Mouse (Mus musculus) heart, postnatal 0 days (tissue): ENCODE data around the gene Bpifa1. TPM values are rescaled to one million over a fixed set of nuclear protein-coding genes. Genes with fewer than 3 reads are reported as not detected.
A peak's percentile ranks its signal among the peaks of the same experiment; 100 is the strongest.

Source experiments
- ATAC-seq: fragments of 200-750 bp; cut with Nextera tagmentation; 2 replicates; pipeline ENCODE4 v1.8.0; 2017; ENCODE audit warnings: low read depth, moderate number of reproducible peaks, moderate library complexity; ENCODE audit not compliant: insufficient read depth
- DNase-seq: peaks from one replicate; pipeline ENCODE4 v3.0.0-alpha.2; 2016; ENCODE audit warnings: low spot score
- H3K27ac ChIP-seq: fragments of 300-500 bp; sonication (generic); 2 replicates; pipeline ENCODE4 v1.5.1; 2014; ENCODE audit warnings: low read depth, mild to moderate bottlenecking
- H3K27me3 ChIP-seq: fragments of 300-500 bp; sonication (generic); 2 replicates; pipeline ENCODE4 v1.6.1; 2014; ENCODE audit warnings: low read length, mixed read lengths; ENCODE audit not compliant: control insufficient read depth, insufficient read depth
- H3K36me3 ChIP-seq: fragments of 300-500 bp; sonication (generic); replicated peaks from 2 replicates; pipeline ENCODE4 v1.6.1; 2014; ENCODE audit warnings: low read length, mixed read lengths; ENCODE audit not compliant: control insufficient read depth, insufficient read depth
- H3K4me1 ChIP-seq: fragments of 300-500 bp; sonication (generic); 2 replicates; pipeline ENCODE4 v1.6.1; 2014; ENCODE audit warnings: antibody characterized with exemption; ENCODE audit not compliant: control insufficient read depth, insufficient read depth
- H3K4me2 ChIP-seq: fragments of 300-500 bp; sonication (generic); 2 replicates; pipeline ENCODE4 v1.6.1; 2014; ENCODE audit warnings: low read depth, mild to moderate bottlenecking, low read length, moderate library complexity
- H3K4me3 ChIP-seq: fragments of 300-500 bp; sonication (generic); 2 replicates; pipeline ENCODE4 v1.5.1; 2014; ENCODE audit warnings: low read depth, low read length
- H3K9ac ChIP-seq: fragments of 300-500 bp; sonication (generic); replicated peaks from 2 replicates; pipeline ENCODE4 v1.6.1; 2014; ENCODE audit warnings: low read depth, low read length, mixed read lengths
- H3K9me3 ChIP-seq: fragments of 300-500 bp; sonication (generic); replicated peaks from 2 replicates; pipeline ENCODE4 v1.6.1; 2016; ENCODE audit warnings: low read length; ENCODE audit not compliant: control insufficient read depth
- CTCF ChIP-seq: IDR thresholded peaks from 2 replicates; pipeline ENCODE4 v1.5.1; 2016; ENCODE audit warnings: antibody characterized with exemption, control low read depth, low read depth
- EP300 ChIP-seq: IDR thresholded peaks from 2 replicates; pipeline ENCODE4 v1.6.1; 2016; ENCODE audit warnings: antibody characterized with exemption, low read depth
- WGBS: fragments of 180-500 bp; shearing (Covaris S2); extraction: QIAGEN DNeasy Blood & Tissue Kit; methylation state at CpG from one replicate; pipeline ENCODE4 v1.1.7; 2014; 5-methylcytosine and 5-hydroxymethylcytosine counted together
- polyA plus RNA-seq: library from polyadenylated mRNA; unstranded; fragments of >200 nt; fragmentation: Nextera tagmentation; extraction: Ambion mirVana; gene quantifications from 2 replicates; pipeline ENCODE4 v1.2.1, GENCODE M21; 2015
- total RNA-seq: library from RNA; depleted of rRNA; stranded (reverse); fragments of >200 nt; gene quantifications from 2 replicates; pipeline ENCODE4 v1.2.3, GENCODE M21; 2014; ENCODE audit warnings: low replicate concordance; rRNA removed

The Bpifa1 gene
- total and polyA plus RNA-seq, 2 experiments from 2014 or later, result not detected

- no peaks in the 10 kb centered on the region for H3K27me3 ChIP-seq
- H3K27ac ChIP-seq, result peak overlapping the region; percentile 91
- ATAC-seq (peak; percentile 89), DNase-seq (peak; percentile 82)
- no peaks in the 10 kb centered on the region for H3K9me3 ChIP-seq
- TF ChIP-seq CTCF, result no peak
- no peak for TF ChIP-seq EP300
- 33% methylated on average over 2 of the region's 2 CpGs for WGBS
- H3K9ac ChIP-seq, result no peak overlapping the region
- H3K4me3 ChIP-seq, result no peak overlapping the region
- H3K36me3 ChIP-seq, result no peaks in the 10 kb centered on the region
- H3K4me2 ChIP-seq, result no peak overlapping the region
- peaks cover 25% of the 10 kb centered on the region for H3K4me1 ChIP-seq
These were observed 49.5 kb downstream of the Bpifa1 start for GRCm38 (mm10) chr2:154192141-154192540.

GRCm38 (mm10) chr2:154193071-154193470 is 50.4 kb downstream of the Bpifa1 start:
- no peak overlapping the region for H3K4me2 ChIP-seq
- ATAC-seq (no peak), DNase-seq (no peak)
- WGBS, result 57% methylated on average over 4 of the region's 4 CpGs
- H3K27ac ChIP-seq, result peak overlapping the region; percentile 91
- no peak overlapping the region for H3K4me3 ChIP-seq
- no peak overlapping the region for H3K9ac ChIP-seq
- H3K9me3 ChIP-seq, result no peaks in the 10 kb centered on the region
- TF ChIP-seq EP300, result no peak
- TF ChIP-seq CTCF, result no peak
- peaks cover 22% of the 10 kb centered on the region for H3K4me1 ChIP-seq
- H3K27me3 ChIP-seq, result no peaks in the 10 kb centered on the region
- H3K36me3 ChIP-seq, result no peaks in the 10 kb centered on the region

- H3K9me3 ChIP-seq, result no peaks in the 10 kb centered on the region
- WGBS, result 50% methylated on average over 5 of the region's 5 CpGs
- no peak overlapping the region for H3K4me3 ChIP-seq
- H3K27ac ChIP-seq, result 0 out of 2 replicates have a peak overlapping the region, but pooled peaks have one; percentile 91
- H3K9ac ChIP-seq, result no peak overlapping the region
- H3K4me1 ChIP-seq, result peaks cover 22% of the 10 kb centered on the region
- no peak for DNase-seq
- no peak overlapping the region for H3K4me2 ChIP-seq
- no peak for ATAC-seq
- no peaks in the 10 kb centered on the region for H3K36me3 ChIP-seq
- H3K27me3 ChIP-seq, result no peaks in the 10 kb centered on the region
- TF ChIP-seq CTCF (no peak), EP300 (no peak)
These were observed 51.4 kb downstream of the Bpifa1 start for GRCm38 (mm10) chr2:154193994-154194504.

- Histone ChIP-seq H3K27ac (no peak overlapping the region), H3K9ac (no peak overlapping the region), H3K4me3 (no peak overlapping the region), H3K4me1 (peaks cover 16% of the 10 kb centered on the region), H3K4me2 (no peak overlapping the region), H3K27me3 (no peaks in the 10 kb centered on the region), H3K9me3 (no peaks in the 10 kb centered on the region), H3K36me3 (no peaks in the 10 kb centered on the region)
- 91% methylated on average over 9 of the region's 9 CpGs for WGBS
- DNase-seq (no peak), ATAC-seq (no peak)
- TF ChIP-seq CTCF (no peak), EP300 (no peak)
These were observed 54.4 kb downstream of the Bpifa1 start for GRCm38 (mm10) chr2:154197036-154197435.

Other genes with a start within 250 kb of the Bpifa1 start
- gene Bpifb6, start 242.5 kb upstream of the Bpifa1 start, total RNA-seq, result not detected in 2 replicates
- not detected in 2 replicates for gene Bpifb6, start 242.5 kb upstream of the Bpifa1 start, polyA plus RNA-seq
- not detected in 2 replicates for gene Bpifb3, start 224.7 kb upstream of the Bpifa1 start, total RNA-seq
- not detected in 2 replicates for gene Bpifb3, start 224.7 kb upstream of the Bpifa1 start, polyA plus RNA-seq
- not detected in 2 replicates for gene Bpifb4, start 204.7 kb upstream of the Bpifa1 start, total RNA-seq
- not detected in 2 replicates for gene Bpifb4, start 204.7 kb upstream of the Bpifa1 start, polyA plus RNA-seq
- not detected in 2 replicates for gene Bpifa6, start 167.9 kb upstream of the Bpifa1 start, total RNA-seq
- gene Bpifa6, start 167.9 kb upstream of the Bpifa1 start, polyA plus RNA-seq, result not detected in 2 replicates
- not detected in 2 replicates for gene Bpifa2, start 134.6 kb upstream of the Bpifa1 start, total RNA-seq
- not detected in 2 replicates for gene Bpifa2, start 134.6 kb upstream of the Bpifa1 start, polyA plus RNA-seq
- not detected in 2 replicates for gene Bpifa3, start 12.5 kb upstream of the Bpifa1 start, total RNA-seq
- not detected in 2 replicates for gene Bpifa3, start 12.5 kb upstream of the Bpifa1 start, polyA plus RNA-seq
- not detected in 2 replicates for gene Bpifa5, start 19.7 kb downstream of the Bpifa1 start, total RNA-seq
- gene Bpifa5, start 19.7 kb downstream of the Bpifa1 start, polyA plus RNA-seq, result not detected in 2 replicates
- 5.8 TPM in 1 of 2 replicates, not detected in the other for gene Bpifb1, start 47.9 kb downstream of the Bpifa1 start, total RNA-seq
- gene Bpifb1, start 47.9 kb downstream of the Bpifa1 start, polyA plus RNA-seq, result 0.38 and 1.1 TPM in 2 replicates
- gene Bpifb5, start 80.9 kb downstream of the Bpifa1 start, total RNA-seq, result 1.2 TPM in 1 of 2 replicates, not detected in the other
- 0.18 and 0.37 TPM in 2 replicates for gene Bpifb5, start 80.9 kb downstream of the Bpifa1 start, polyA plus RNA-seq
- not detected in 2 replicates for gene Bpifb9a, start 115.0 kb downstream of the Bpifa1 start, total RNA-seq
- gene Bpifb9a, start 115.0 kb downstream of the Bpifa1 start, polyA plus RNA-seq, result not detected in 2 replicates
- gene Bpifb9b, start 164.3 kb downstream of the Bpifa1 start, total RNA-seq, result not detected in 2 replicates
- gene Bpifb9b, start 164.3 kb downstream of the Bpifa1 start, polyA plus RNA-seq, result not detected in 2 replicates
- 12.9 and 32.7 TPM in 2 replicates for gene Cdk5rap1, start 230.1 kb downstream of the Bpifa1 start, total RNA-seq
- 20.5 and 24.9 TPM in 2 replicates for gene Cdk5rap1, start 230.1 kb downstream of the Bpifa1 start, polyA plus RNA-seq